In genomic region chr15:78948152-78948725, GRCm38 (mm10) we compare ENCODE assay signal across 8 mouse cellular contexts. TPM values are rescaled to one million over a fixed set of nuclear protein-coding genes. Genes with fewer than 3 reads are reported as not detected.
DNase-seq lines count a peak whose midpoint lies in the region; ATAC-seq lines count a peak whose summit lies in the region.

No protein-coding gene starts in this region.

- H3K36me3 ChIP-seq in lung, embryonic 16.5 days (ENCODE audit: control insufficient read depth, insufficient read depth, low read length): no peaks in the 10 kb centered on the region
- no peaks in the 10 kb centered on the region for H3K36me3 ChIP-seq in liver, embryonic 13.5 days
- no peaks in the 10 kb centered on the region for H3K36me3 ChIP-seq in stomach, embryonic 15.5 days

- H3K27me3 ChIP-seq in lung, embryonic 16.5 days (ENCODE audit: control insufficient read depth, insufficient read depth, low read depth, low read length): no peaks in the 10 kb centered on the region; the same call in 1 of the 2 replicates
- H3K27me3 ChIP-seq in liver, embryonic 13.5 days: peaks cover 41% of the 10 kb centered on the region
- no peaks in the 10 kb centered on the region for H3K27me3 ChIP-seq in stomach, embryonic 15.5 days (replicated peaks)

- ATAC-seq in cerebellum, adult (ENCODE audit: insufficient number of reproducible peaks, low FRiP score, low TSS enrichment): 0 out of 2 replicates have a peak, but pooled peaks have one; percentile 26
- no peak for ATAC-seq in lung, embryonic 16.5 days (ENCODE audit: low read depth)
- ATAC-seq in liver, embryonic 13.5 days (ENCODE audit: low read depth): no peak
- ATAC-seq in stomach, embryonic 15.5 days (ENCODE audit: insufficient read depth, low FRiP score, low read depth): no peak
- no peak for ATAC-seq in megakaryocyte progenitor cell, adult 5-6 weeks (replicated peaks; ENCODE audit: poor library complexity)
- no peak for ATAC-seq in granulocyte monocyte progenitor cell, adult 5-6 weeks (replicated peaks; ENCODE audit: poor library complexity, severe bottlenecking)

- peak overlapping the region; percentile 53 for H3K4me3 ChIP-seq in lung, embryonic 16.5 days (ENCODE audit: low read length)
- H3K4me3 ChIP-seq in liver, embryonic 13.5 days (replicated peaks): peak overlapping the region; percentile 38
- H3K4me3 ChIP-seq in stomach, embryonic 15.5 days (replicated peaks): peak overlapping the region; percentile 50

- WGBS in lung, embryonic 16.5 days: 5% methylated on average over 11 of the region's 11 CpGs
- 11% methylated on average over 11 of the region's 11 CpGs for WGBS in liver, embryonic 13.5 days (ENCODE audit: insufficient replicate concordance)
- 6% methylated on average over 11 of the region's 11 CpGs for WGBS in stomach, embryonic 15.5 days

- DNase-seq in cerebellum, postnatal 25 days: no peak
- no peak for DNase-seq in lung, postnatal 14 days
- no peak for DNase-seq in liver, embryonic 13.5 days

- no peaks in the 10 kb centered on the region for H3K9me3 ChIP-seq in lung, embryonic 16.5 days (ENCODE audit: control insufficient read depth, low read length)
- no peaks in the 10 kb centered on the region for H3K9me3 ChIP-seq in liver, embryonic 13.5 days (replicated peaks)
- no peaks in the 10 kb centered on the region for H3K9me3 ChIP-seq in stomach, embryonic 15.5 days

- H3K4me2 ChIP-seq in lung, embryonic 16.5 days (ENCODE audit: low read depth, low read length): peak overlapping the region; percentile 84
- peak overlapping the region; percentile 65 for H3K4me2 ChIP-seq in liver, embryonic 13.5 days
- peak overlapping the region; percentile 85 for H3K4me2 ChIP-seq in stomach, embryonic 15.5 days

- peaks cover 7% of the 10 kb centered on the region for H3K4me1 ChIP-seq in lung, embryonic 16.5 days (replicated peaks; ENCODE audit: control insufficient read depth, insufficient read depth, low read length)
- peaks cover 20% of the 10 kb centered on the region for H3K4me1 ChIP-seq in liver, embryonic 13.5 days (replicated peaks)
- H3K4me1 ChIP-seq in stomach, embryonic 15.5 days: peaks cover 7% of the 10 kb centered on the region; the same call in 1 of the 2 replicates

- peak overlapping the region; percentile 59 for H3K9ac ChIP-seq in lung, embryonic 16.5 days (ENCODE audit: low read length)
- H3K9ac ChIP-seq in liver, embryonic 13.5 days: peak overlapping the region; percentile 45; the same call in 1 of the 2 replicates
- H3K9ac ChIP-seq in stomach, embryonic 15.5 days: peak overlapping the region; percentile 13; the same call in 1 of the 2 replicates

- H3K27ac ChIP-seq in lung, embryonic 16.5 days (ENCODE audit: low read length): no peak overlapping the region
- H3K27ac ChIP-seq in liver, embryonic 13.5 days: no peak overlapping the region
- H3K27ac ChIP-seq in stomach, embryonic 15.5 days: no peak overlapping the region

RNA-seq across cellular contexts. Expression of gene Triobp, which starts 0.7 kb away (rescaled TPM):
- polyA plus RNA-seq in lung, embryonic 16.5 days (2015; fragmentation: Nextera tagmentation; extraction: Ambion mirVana): 44.6 and 51.3 TPM in 2 replicates
- 12.9 and 18.8 TPM in 2 replicates for polyA plus RNA-seq in liver, embryonic 13.5 days (2015; fragmentation: Nextera tagmentation; extraction: Ambion mirVana)
- polyA plus RNA-seq in stomach, embryonic 15.5 days (2015; fragmentation: Nextera tagmentation; extraction: Ambion mirVana): 54.4 TPM in 2 replicates
- total RNA-seq in megakaryocyte progenitor cell, adult 5-6 weeks (2015): 66.0 and 71.4 TPM in 2 replicates
- total RNA-seq in megakaryocyte progenitor cell, adult 5-6 weeks (2017): 20.7 and 26.0 TPM in 2 replicates
- total RNA-seq in granulocyte monocyte progenitor cell, adult 5-6 weeks (2014; fragmentation: Nextera tagmentation): 44.7 and 55.4 TPM in 2 replicates
- 20.6 and 32.3 TPM in 2 replicates for total RNA-seq in granulocyte monocyte progenitor cell, adult 5-6 weeks (2017)

RNA-seq across cellular contexts. Expression of gene Nol12, which starts 13.5 kb away (rescaled TPM):
- polyA plus RNA-seq in lung, embryonic 16.5 days (2015; fragmentation: Nextera tagmentation; extraction: Ambion mirVana): 43.0 and 48.3 TPM in 2 replicates
- polyA plus RNA-seq in liver, embryonic 13.5 days (2015; fragmentation: Nextera tagmentation; extraction: Ambion mirVana): 45.6 and 48.9 TPM in 2 replicates
- 47.4 and 49.9 TPM in 2 replicates for polyA plus RNA-seq in stomach, embryonic 15.5 days (2015; fragmentation: Nextera tagmentation; extraction: Ambion mirVana)
- 38.7 and 47.6 TPM in 2 replicates for total RNA-seq in megakaryocyte progenitor cell, adult 5-6 weeks (2015)
- total RNA-seq in megakaryocyte progenitor cell, adult 5-6 weeks (2017): 19.9 and 25.2 TPM in 2 replicates
- 34.4 and 60.8 TPM in 2 replicates for total RNA-seq in granulocyte monocyte progenitor cell, adult 5-6 weeks (2014; fragmentation: Nextera tagmentation)
- 20.1 and 30.7 TPM in 2 replicates for total RNA-seq in granulocyte monocyte progenitor cell, adult 5-6 weeks (2017)

RNA-seq across cellular contexts. Expression of gene Lgals1, which starts 21.7 kb away (rescaled TPM):
- polyA plus RNA-seq in lung, embryonic 16.5 days (2015; fragmentation: Nextera tagmentation; extraction: Ambion mirVana): 796 and 862 TPM in 2 replicates
- polyA plus RNA-seq in liver, embryonic 13.5 days (2015; fragmentation: Nextera tagmentation; extraction: Ambion mirVana): 683 and 710 TPM in 2 replicates
- polyA plus RNA-seq in stomach, embryonic 15.5 days (2015; fragmentation: Nextera tagmentation; extraction: Ambion mirVana): 1,300 and 1,476 TPM in 2 replicates
- 480 and 550 TPM in 2 replicates for total RNA-seq in megakaryocyte progenitor cell, adult 5-6 weeks (2015)
- 648 and 851 TPM in 2 replicates for total RNA-seq in megakaryocyte progenitor cell, adult 5-6 weeks (2017)
- total RNA-seq in granulocyte monocyte progenitor cell, adult 5-6 weeks (2014; fragmentation: Nextera tagmentation): 677 and 745 TPM in 2 replicates
- total RNA-seq in granulocyte monocyte progenitor cell, adult 5-6 weeks (2017): 746 and 991 TPM in 2 replicates

RNA-seq across cellular contexts. Expression of gene Pdxp, which starts 34.5 kb away (rescaled TPM):
- polyA plus RNA-seq in lung, embryonic 16.5 days (2015; fragmentation: Nextera tagmentation; extraction: Ambion mirVana): 6.8 and 8.0 TPM in 2 replicates
- 6.9 and 7.4 TPM in 2 replicates for polyA plus RNA-seq in liver, embryonic 13.5 days (2015; fragmentation: Nextera tagmentation; extraction: Ambion mirVana)
- 11.8 and 12.8 TPM in 2 replicates for polyA plus RNA-seq in stomach, embryonic 15.5 days (2015; fragmentation: Nextera tagmentation; extraction: Ambion mirVana)
- total RNA-seq in megakaryocyte progenitor cell, adult 5-6 weeks (2015): 9.5 and 12.8 TPM in 2 replicates
- 5.0 and 8.8 TPM in 2 replicates for total RNA-seq in megakaryocyte progenitor cell, adult 5-6 weeks (2017)
- total RNA-seq in granulocyte monocyte progenitor cell, adult 5-6 weeks (2014; fragmentation: Nextera tagmentation): 10.6 and 19.8 TPM in 2 replicates
- total RNA-seq in granulocyte monocyte progenitor cell, adult 5-6 weeks (2017): 4.0 and 6.4 TPM in 2 replicates

RNA-seq across cellular contexts. Expression of gene Sh3bp1, which starts 48.7 kb away (rescaled TPM):
- polyA plus RNA-seq in lung, embryonic 16.5 days (2015; fragmentation: Nextera tagmentation; extraction: Ambion mirVana): 37.3 and 41.8 TPM in 2 replicates
- 17.7 and 22.2 TPM in 2 replicates for polyA plus RNA-seq in liver, embryonic 13.5 days (2015; fragmentation: Nextera tagmentation; extraction: Ambion mirVana)
- polyA plus RNA-seq in stomach, embryonic 15.5 days (2015; fragmentation: Nextera tagmentation; extraction: Ambion mirVana): 34.8 and 36.9 TPM in 2 replicates
- 42.5 and 55.8 TPM in 2 replicates for total RNA-seq in megakaryocyte progenitor cell, adult 5-6 weeks (2015)
- 18.9 and 22.9 TPM in 2 replicates for total RNA-seq in megakaryocyte progenitor cell, adult 5-6 weeks (2017)
- 58.0 and 70.8 TPM in 2 replicates for total RNA-seq in granulocyte monocyte progenitor cell, adult 5-6 weeks (2014; fragmentation: Nextera tagmentation)
- total RNA-seq in granulocyte monocyte progenitor cell, adult 5-6 weeks (2017): 19.3 and 29.4 TPM in 2 replicates
